Mouse (Mus musculus) erythroblast, embryonic 14.5 days (primary cell): ENCODE measurements around the gene Siva1. TPM values are rescaled to one million over a fixed set of nuclear protein-coding genes. Genes with fewer than 3 reads are reported as not detected.

Experiments used
- H3K27me3 ChIP-seq: 2 replicates; pipeline ENCODE4 v1.6.1; 2012; ENCODE audit warnings: inconsistent platforms; ENCODE audit not compliant: control insufficient read depth
- H3K36me3 ChIP-seq: 2 replicates; pipeline ENCODE4 v1.6.1; 2012; ENCODE audit warnings: mild to moderate bottlenecking, inconsistent platforms; ENCODE audit not compliant: control insufficient read depth
- H3K4me1 ChIP-seq: 2 replicates; pipeline ENCODE4 v1.6.1; 2012; ENCODE audit warnings: inconsistent platforms; ENCODE audit not compliant: control insufficient read depth
- H3K4me3 ChIP-seq: replicated peaks from 2 replicates; pipeline ENCODE3; 2012; ENCODE audit warnings: moderate library complexity, mild to moderate bottlenecking, inconsistent platforms
- H3K9me3 ChIP-seq: 2 replicates; pipeline ENCODE4 v1.6.1; 2012; ENCODE audit warnings: low read length, inconsistent platforms, mixed read lengths; ENCODE audit not compliant: control insufficient read depth
- GATA1 ChIP-seq: IDR thresholded peaks from 2 replicates; pipeline ENCODE4 v1.6.1; 2012; ENCODE audit warnings: low read length, inconsistent platforms, mixed read lengths
- TAL1 ChIP-seq: IDR thresholded peaks from 3 replicates; pipeline ENCODE4 v1.6.1; 2012; ENCODE audit warnings: low read length, inconsistent platforms, mixed read lengths
- polyA plus RNA-seq: library from polyadenylated mRNA; stranded (reverse); fragments of >175 nt; gene quantifications from 2 replicates; pipeline ENCODE4 v1.2.3, GENCODE M21; 2012

The Siva1 gene
- polyA plus RNA-seq, 1 experiment, result 20.6 TPM

DNA sequence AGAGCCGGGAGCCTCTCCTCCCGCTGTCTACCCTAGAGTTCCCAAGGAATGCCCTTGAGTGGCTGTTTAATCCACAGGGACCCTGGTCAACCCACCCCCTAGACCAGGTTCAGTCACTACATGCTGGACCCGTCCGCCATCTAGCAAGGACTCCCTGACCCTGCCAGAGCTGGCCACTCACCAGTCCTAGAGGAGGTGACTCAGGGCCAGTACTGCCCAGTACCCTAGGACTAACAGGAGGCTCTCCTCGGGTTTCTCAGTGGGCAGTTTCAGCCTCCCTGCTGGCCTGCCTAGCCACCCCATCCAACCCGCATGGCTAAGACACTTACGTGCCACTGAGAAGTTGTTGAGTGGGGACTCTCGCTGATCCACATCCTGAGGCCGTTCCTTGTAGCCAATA is 17.4 kb downstream of the Siva1 start:
- H3K36me3 ChIP-seq, result peaks cover 96% of the 10 kb centered on the region
- H3K4me3 ChIP-seq, result no peak overlapping the region
- no peak for TF ChIP-seq GATA1
- TF ChIP-seq TAL1, result no peak
- H3K9me3 ChIP-seq, result no peaks in the 10 kb centered on the region
- H3K4me1 ChIP-seq, result no peaks in the 10 kb centered on the region
- H3K27me3 ChIP-seq, result no peaks in the 10 kb centered on the region

GRCm38 (mm10) chr12:112663303-112663702 is 18.8 kb downstream of the Siva1 start:
- no peak overlapping the region for H3K4me3 ChIP-seq
- no peak for TF ChIP-seq TAL1
- TF ChIP-seq GATA1, result no peak
- H3K4me1 ChIP-seq, result no peaks in the 10 kb centered on the region
- H3K27me3 ChIP-seq, result no peaks in the 10 kb centered on the region
- peaks cover 95% of the 10 kb centered on the region for H3K36me3 ChIP-seq
- no peaks in the 10 kb centered on the region for H3K9me3 ChIP-seq

DNA sequence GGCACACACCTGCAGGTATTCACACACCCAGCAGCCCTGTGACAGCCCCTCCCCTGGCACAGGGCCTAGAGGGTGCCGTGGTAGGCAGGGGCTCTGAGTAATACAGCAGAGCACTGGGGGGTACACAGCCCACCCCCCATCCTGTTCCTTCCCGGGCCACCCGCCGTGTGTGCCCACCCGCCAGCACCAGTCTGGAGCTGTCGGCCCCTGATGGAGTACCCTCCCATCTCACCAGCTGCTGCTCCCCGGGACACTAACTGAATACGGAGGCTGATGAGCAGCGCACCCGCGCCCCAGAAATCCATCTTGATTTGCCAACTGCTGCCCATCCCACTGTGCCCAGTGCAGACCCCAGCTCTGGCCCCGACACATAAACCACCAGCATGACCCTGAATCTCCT is 19.2 kb downstream of the Siva1 start:
- Histone ChIP-seq H3K36me3 (peaks cover 95% of the 10 kb centered on the region), H3K9me3 (no peaks in the 10 kb centered on the region), H3K27me3 (no peaks in the 10 kb centered on the region), H3K4me3 (no peak overlapping the region), H3K4me1 (no peaks in the 10 kb centered on the region)
- TF ChIP-seq GATA1 (no peak), TAL1 (no peak)

GRCm38 (mm10) chr12:112664124-112664523 is 19.6 kb downstream of the Siva1 start:
- TF ChIP-seq GATA1 (no peak), TAL1 (no peak)
- H3K4me1 ChIP-seq, result no peaks in the 10 kb centered on the region
- peaks cover 95% of the 10 kb centered on the region for H3K36me3 ChIP-seq
- H3K27me3 ChIP-seq, result no peaks in the 10 kb centered on the region
- H3K9me3 ChIP-seq, result no peaks in the 10 kb centered on the region
- H3K4me3 ChIP-seq, result no peak overlapping the region

GRCm38 (mm10) chr12:112664656-112665055 is 20.2 kb downstream of the Siva1 start:
- Histone ChIP-seq H3K9me3 (no peaks in the 10 kb centered on the region), H3K4me1 (no peaks in the 10 kb centered on the region; the same call in 1 of the 2 replicates), H3K36me3 (peaks cover 95% of the 10 kb centered on the region), H3K4me3 (no peak overlapping the region), H3K27me3 (no peaks in the 10 kb centered on the region)
- no peak for TF ChIP-seq TAL1
- no peak for TF ChIP-seq GATA1

DNA sequence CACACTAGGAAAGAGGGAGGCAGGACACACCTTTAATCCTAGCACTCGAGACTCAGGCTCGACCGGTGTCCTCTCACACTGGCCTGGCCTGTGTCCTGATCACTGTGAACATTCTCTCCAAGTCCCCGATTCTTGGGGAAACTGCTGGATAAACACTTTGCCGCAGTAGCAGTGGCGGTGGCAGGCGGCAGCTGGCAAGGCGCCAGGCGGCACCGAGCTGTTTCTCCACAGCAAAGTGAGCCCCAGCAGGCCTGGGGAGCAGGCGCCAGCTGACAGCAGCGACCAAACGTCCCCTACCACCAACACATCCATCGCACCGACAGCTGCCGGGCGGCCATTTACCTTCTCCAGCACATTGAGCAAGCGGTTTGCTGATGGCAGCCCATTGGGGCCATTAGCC is 21.0 kb downstream of the Siva1 start:
- Histone ChIP-seq H3K4me1 (peaks cover 6% of the 10 kb centered on the region), H3K36me3 (peaks cover 97% of the 10 kb centered on the region), H3K27me3 (no peaks in the 10 kb centered on the region), H3K9me3 (no peaks in the 10 kb centered on the region), H3K4me3 (no peak overlapping the region)
- TF ChIP-seq TAL1 (no peak), GATA1 (no peak)

DNA sequence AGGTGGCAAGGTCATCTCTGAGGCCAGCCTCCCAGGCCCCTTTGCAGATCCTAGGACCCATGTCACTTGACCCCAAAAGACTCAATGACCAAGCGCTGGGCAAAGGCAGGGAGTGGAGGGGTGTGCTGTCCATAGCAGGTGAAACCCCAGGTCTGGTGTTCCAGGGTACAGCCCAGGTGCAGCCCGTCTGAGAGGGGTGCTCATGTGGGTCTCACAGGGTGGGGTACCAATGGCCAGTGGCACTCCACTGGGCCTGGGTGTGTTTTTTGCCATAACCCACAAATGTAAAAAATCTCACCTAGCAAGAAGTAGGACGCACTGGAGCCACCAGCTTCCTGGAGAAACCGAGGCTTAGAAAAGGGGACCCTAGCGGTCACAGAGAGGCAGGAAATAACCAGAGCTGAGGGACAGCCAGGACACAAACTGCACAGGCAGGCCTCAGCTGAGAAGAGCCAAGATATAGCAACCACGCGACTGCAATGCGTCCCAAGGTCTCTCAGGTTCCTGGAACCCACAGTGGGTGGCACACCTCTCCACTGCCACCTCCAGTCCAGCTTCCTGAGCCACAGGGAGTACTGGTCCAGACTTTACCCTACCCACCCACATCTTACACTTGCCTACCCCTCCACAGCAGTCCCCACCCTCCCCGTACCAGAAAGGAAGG is 21.5 kb downstream of the Siva1 start:
- TF ChIP-seq GATA1 (no peak), TAL1 (no peak)
- H3K9me3 ChIP-seq, result no peaks in the 10 kb centered on the region
- H3K4me1 ChIP-seq, result peaks cover 10% of the 10 kb centered on the region
- H3K4me3 ChIP-seq, result no peak overlapping the region
- no peaks in the 10 kb centered on the region for H3K27me3 ChIP-seq
- H3K36me3 ChIP-seq, result peaks cover 97% of the 10 kb centered on the region

- H3K36me3 ChIP-seq, result peaks cover 90% of the 10 kb centered on the region
These were observed 23.3 kb downstream of the Siva1 start for GRCm38 (mm10) chr12:112667619-112668297.

GRCm38 (mm10) chr12:112670718-112671393 is 26.4 kb downstream of the Siva1 start:
- no peak for TF ChIP-seq GATA1
- Histone ChIP-seq H3K9me3 (no peaks in the 10 kb centered on the region), H3K36me3 (peaks cover 61% of the 10 kb centered on the region), H3K4me3 (no peak overlapping the region), H3K27me3 (no peaks in the 10 kb centered on the region; the same call in 1 of the 2 replicates), H3K4me1 (peaks cover 52% of the 10 kb centered on the region)

More at GRCm38 (mm10) chr12:112667619-112668297, 23.3 kb downstream of the Siva1 start:
- Histone ChIP-seq H3K27me3 (no peaks in the 10 kb centered on the region), H3K9me3 (no peaks in the 10 kb centered on the region), H3K4me3 (no peak overlapping the region), H3K4me1 (peaks cover 27% of the 10 kb centered on the region)
- TF ChIP-seq GATA1, result no peak
- no peak for TF ChIP-seq TAL1
